Mouse (Mus musculus) gonadal fat pad, adult 2 months (tissue): Measurements from ENCODE around the gene Gfra4. TPM values are rescaled to one million over a fixed set of nuclear protein-coding genes. Genes with fewer than 3 reads are reported as not detected.
A peak's percentile ranks its signal among the peaks of the same experiment; 100 is the strongest.
"Not testable (repeated sequence)": the region's sequence is repeated elsewhere in the genome, so short reads cannot be mapped to it uniquely, and the experiment has no call there.

Experiments
- DNase-seq: peaks from one replicate; pipeline ENCODE4 v3.0.0-alpha.2; 2012; ENCODE audit warnings: low read depth
- polyA plus RNA-seq: library from polyadenylated mRNA; depleted of rRNA; stranded (reverse); fragments of >200 nt; gene quantifications from 2 replicates; pipeline ENCODE4 v1.2.3, GENCODE M21; 2012

Gfra4 gene
- polyA plus RNA-seq, 1 experiment: 30.3 TPM

DNA sequence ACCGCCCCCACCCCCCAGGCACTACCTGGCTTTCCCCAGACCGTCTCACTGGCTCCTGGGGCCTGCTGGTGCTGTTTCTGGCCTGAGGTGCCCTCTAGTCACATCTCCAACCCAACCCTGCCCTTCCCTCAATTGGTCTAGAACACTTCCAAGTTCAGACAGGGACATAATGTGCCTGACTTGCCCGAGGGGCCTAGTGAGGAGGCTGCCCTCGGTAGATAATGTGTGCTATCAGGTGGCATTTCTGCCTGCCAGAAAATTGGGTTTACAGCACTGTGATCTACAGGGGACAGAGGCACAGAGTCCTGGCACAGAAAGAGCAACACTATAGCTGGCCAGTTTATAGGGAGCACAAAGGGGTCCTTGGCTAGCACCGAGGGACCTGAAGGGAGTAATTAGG, 9.2 kb upstream of the Gfra4 start:
- no peak for DNase-seq

- DNase-seq: no peak
Observed at GRCm38 (mm10) chr2:131046025-131046424, 3.1 kb upstream of the Gfra4 start.

GRCm38 (mm10) chr2:131044989-131045720, 2.3 kb upstream of the Gfra4 start:
- DNase-seq: no peak

GRCm38 (mm10) chr2:131044354-131044852, 1.5 kb upstream of the Gfra4 start:
- DNase-seq: no peak

DNA sequence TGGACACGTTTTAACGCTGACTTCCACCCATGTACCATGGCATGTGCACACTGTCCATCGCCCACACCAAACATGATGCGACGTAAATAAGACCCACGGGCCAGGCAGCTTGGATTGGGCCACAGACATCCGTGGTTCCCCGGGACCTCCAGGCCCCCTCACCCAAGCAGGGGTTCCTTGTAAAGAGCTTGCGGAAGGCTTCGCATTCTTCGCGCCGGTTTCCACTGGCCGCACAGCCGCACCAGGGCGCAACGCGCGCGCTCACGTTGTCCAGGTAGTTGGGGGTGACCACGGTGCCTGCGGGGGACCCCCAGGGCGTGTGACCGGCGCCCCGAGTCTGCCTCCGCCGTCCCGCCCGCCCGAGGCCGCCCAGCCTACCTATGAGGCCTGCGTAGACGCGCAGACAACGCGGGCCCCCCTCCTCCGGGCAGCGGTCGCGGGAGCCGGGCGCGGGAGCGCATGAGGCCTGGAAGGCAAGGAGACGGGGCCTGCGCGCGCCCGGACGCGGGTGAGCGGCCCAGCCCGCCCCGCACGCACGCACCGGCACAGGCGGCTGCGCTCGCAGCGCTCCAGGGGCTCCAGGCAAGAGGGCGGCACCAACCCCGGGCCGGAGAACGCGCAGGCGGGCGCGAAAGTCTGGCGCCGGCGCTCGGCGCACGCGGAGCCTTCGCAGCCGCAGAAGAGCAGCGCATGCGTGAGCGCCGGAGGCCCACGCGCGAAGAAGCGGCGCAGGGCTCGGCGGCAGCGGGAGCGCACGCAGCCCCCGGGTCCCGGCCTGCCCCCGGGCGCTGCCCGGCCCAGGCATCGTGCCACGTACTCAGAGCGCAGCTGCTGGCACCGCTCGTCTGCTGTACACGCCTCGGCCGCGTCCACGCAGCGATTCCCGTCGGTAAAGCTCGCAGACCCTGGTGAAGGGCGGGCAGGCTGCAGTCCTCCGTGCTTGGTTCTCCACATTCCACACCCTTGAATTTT, 1.7 kb downstream of the Gfra4 start:
- DNase-seq: no peak

DNA sequence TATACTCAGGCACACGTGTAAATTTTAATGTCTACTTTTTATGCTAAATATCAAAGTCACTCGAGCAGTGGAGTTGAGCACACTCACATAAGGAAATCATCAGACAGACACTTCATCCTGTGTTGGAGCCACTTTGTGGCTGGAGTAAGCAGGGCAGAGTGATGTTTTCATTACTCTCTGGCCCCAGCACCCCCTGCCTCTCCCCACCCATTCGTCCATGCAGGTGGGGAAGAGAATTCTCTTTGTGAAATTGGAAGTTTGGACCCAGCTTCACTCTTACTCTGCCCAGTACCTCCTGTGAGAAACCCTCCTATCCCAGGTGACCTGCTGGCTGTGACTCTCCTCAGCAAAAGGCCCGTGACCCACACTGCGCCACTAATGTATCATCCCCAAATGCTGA, 4.2 kb downstream of the Gfra4 start:
- DNase-seq: no peak

DNA sequence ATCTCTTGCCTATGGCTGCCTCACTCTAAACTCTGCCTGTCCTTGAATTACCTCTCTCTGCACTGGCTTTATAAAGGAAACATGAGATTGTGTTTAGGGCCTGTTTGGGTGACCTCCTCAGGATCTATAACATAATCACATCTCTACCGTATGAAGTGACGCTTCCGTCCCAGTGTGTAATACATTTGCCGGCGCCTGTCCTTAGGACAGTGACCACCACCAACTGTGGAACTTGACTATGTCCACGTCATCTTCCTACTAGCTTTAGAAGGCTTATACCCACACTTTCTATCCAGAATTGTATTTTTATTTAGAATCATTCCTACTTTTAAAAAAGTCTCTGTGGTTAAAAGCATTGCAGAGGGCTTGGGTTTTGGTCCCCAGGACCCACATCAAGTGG, 4.7 kb downstream of the Gfra4 start:
- no peak for DNase-seq

DNA sequence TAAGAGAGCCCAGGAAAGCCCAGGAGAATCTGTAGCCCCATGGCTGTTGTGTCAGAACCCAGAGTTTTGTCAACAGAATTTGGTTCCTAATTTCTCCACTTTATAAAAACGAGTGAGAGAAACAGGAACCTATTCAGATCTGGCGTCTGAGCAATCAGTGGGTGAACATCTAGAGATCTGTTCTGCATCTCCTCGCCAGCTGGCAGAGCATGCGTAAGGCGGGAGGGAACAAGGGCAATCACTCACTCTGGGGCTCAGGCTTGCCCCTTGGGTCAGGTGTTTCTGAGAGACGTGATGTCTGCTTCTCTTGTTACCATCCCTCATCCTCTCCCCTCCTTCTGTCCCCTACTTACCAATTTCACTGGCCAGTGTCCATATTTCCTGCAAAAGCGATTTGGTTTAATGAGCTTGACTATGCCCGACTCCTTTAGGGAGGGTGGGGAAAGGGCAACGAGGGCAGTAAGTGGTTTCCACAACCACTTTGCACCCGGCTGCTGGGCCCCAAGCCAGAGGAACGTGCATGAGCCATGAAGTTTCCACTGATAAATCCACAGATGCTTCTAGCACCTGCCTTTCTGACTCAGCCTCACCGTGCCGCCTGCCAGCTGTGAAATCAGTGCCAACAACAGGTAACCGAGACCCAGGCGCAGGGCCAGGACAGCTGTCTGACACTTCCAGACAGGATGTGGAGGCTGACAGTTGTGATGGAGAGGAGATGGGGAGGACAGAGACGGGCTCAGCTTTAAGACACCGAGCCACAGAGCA, 5.5 kb downstream of the Gfra4 start:
- peak; percentile 23 for DNase-seq

- DNase-seq: no peak
Observed at GRCm38 (mm10) chr2:131036757-131037156, 6.1 kb downstream of the Gfra4 start.

GRCm38 (mm10) chr2:131036343-131036742, 6.5 kb downstream of the Gfra4 start:
- no peak for DNase-seq

DNA sequence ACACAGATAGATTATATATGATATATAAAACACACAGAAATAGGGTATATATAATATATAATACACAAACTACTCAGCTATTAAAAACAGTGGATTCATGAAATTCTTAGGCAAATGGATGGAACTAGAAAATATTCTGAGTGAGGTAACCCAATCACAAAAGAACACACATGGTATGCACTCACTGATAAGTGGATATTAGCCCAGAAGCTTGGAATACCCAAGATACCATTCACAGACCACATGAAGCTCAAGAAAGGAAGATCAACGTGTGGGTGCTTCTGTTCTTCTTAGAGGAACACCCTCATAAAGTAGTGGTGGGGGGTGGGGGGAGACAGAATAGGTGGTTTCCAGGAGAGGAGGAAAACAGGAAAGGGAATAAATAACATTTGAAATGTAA, 11.5 kb downstream of the Gfra4 start:
- not testable (repeated sequence) for DNase-seq

DNA sequence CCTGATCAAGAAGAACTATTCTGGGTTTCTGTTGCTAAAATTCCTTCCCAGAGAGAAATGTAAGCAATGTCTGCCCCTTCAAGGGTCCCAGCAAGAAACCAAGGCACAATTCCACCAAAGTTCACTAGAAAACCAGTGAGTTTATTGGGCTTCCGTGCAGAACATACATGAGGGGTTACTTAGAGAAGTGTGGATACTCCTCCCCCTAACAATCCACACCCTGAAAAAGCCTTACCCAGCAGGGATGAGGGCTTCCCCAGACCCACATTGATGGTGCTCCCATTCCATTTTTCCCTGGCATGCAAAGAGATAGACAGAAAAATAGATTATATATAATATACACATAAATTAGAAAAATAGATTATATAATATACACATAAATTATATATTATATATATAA, 11.9 kb downstream of the Gfra4 start:
- no peak for DNase-seq

DNA sequence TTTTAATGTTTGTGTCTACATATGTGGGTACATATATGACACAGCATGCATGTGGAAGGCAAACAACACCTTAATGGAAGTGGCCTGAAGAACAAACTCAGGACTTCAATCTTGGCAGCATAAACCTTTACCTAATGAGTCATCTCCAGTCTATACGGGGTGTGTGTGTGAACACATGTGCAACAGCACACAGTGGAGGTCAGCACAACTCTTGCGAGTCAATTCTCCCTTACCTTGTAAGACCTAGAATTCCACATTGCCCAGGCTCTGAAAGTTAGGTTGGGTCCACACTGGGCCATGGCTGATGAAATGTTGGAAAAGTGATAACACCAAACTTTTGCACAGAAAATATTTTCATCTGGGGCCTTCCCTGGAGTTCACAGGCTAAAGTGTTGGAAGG, 12.3 kb downstream of the Gfra4 start:
- no peak for DNase-seq

DNA sequence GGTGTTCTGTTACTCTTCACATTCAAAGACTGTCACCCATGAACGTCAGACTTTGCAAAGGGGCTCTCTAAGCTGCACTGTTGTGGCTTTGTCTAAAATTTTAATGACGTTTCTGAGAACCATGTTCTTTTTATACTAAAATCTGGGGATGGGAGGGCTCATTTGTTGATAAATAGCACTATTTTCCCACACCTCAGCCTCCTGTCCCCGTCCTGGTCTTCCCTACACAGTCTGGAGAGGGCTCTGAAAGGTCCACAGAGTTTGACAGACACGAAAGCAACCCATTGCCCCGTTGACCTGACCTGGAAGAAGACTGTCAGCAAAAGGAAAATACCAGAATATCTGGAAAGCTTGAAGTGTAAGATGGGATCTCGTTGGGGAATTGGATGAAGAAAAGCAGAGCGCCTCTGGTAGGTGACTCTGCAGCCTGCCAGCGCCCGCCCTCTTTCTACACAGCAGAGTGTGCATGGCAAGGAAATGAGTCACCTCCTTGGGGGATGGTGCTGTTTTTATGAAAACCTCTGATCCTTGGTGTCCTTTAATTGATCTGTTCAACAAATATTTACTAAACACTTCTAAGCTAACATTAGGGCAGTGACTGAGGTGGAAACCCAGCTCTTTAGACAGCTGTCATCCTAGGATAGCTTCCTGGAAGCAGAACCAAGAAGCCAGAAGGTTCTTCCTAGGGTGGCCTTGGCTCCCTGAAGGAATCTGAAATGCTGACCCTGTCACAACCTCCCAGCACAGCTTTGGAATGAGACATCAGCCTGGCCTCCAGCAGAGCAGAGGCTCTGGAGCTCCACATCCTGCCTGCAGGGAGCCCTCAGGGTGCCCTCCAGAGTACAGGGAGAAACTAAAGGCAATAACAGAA, 13.6 kb downstream of the Gfra4 start:
- no peak for DNase-seq

DNA sequence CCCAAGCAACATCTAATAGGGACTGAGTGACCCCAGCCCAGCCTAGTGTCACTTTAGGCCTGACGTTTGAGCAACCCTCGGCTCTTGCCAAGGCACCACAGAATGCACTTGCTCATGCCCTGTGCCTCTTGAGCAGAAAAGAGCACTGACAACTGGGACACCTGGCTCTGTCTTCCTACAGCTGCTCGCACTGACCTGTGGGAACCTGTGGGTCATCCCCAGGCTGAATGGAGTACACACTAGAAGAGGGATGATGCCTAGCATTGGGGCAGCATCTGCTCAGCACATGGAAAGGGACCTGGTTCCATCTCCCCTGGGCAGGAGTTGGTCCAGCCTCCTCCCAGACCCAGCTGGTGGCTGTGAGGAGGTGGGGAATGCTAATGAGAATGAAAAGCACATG, 15.9 kb downstream of the Gfra4 start:
- DNase-seq: no peak

DNA sequence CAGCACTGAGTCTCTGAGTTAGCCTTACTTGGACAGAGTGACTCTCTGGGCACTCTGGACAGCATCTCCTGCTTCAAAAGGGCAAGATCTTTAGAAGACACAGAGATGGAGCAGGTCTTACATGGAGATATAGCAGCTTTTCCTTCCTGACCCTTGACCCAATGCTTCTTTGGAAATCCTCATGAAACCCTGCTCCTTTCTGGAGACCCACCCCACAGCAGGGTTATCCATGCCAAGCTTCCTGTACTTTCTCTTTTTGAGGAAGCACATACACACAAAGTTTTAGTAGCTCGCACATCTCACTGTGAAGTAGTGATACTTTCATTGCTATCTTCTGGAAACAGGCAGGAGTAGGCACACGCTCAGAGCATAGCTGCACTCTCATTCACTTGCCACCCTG, 17.7 kb downstream of the Gfra4 start:
- no peak for DNase-seq

GRCm38 (mm10) chr2:131010566-131010965, 32.3 kb downstream of the Gfra4 start:
- no peak for DNase-seq

DNA sequence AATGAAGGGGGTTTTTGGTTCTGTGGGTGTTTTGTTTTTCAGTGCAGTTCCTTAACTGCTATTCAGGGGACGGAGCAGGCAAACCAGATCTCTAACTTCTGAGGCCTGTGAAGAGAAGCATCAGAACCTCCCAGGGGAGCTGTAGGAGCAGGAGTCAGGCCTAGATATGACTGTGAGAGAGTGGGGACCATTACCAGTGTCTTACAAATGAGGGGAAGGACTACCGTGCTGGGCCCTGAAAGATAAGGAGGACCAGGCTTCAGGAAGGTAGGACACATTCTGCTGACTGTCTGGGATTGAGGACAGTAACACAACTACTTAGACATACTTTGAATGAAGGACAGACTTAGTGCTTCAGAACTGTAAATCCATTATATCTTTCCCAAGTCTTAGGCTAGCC, 33.8 kb downstream of the Gfra4 start:
- no peak for DNase-seq

- no peak for DNase-seq
Observed at GRCm38 (mm10) chr2:130992818-130993217, 50.1 kb downstream of the Gfra4 start.
